Mouse (Mus musculus): ENCODE data around the gene Nutf2. TPM values are rescaled to one million over a fixed set of nuclear protein-coding genes. Genes with fewer than 3 reads are reported as not detected.

The Nutf2 gene
- total RNA-seq, 1 experiment = 242 TPM

DNA sequence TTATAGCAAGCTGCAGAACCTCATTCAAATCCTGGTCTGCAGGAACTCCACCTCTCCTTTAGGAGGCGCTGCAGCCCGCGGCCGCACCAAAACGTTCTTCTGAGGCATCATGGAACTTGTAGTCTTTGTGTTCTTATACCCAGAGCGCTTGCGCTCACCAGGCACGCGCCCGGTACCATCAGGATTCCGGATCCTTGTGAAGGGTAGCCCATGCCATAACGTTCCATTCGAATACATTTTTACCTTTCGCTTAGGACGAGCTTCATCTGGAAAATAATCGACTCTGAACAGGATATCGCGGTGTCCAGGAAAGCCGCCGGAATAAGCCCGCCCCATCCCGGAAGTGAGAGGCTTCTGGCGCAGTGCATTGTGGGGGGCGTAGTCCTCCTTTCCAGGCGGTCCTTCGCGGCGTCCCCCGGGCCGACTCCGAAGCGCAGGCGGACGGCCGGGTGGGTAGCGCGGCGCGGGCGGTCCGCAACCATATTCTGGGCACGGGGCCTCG lies 5.6 kb upstream of the Nutf2 start, which contains the start of gene Thap11:
Thap11 (plus strand) TSS at position 418 of the 502 bp plus-strand sequence.
- in situ Hi-C loops (cut with MboI; ENCODE audit: low sequenced_read_pairs in 2 of 2, unreplicated experiment in 2 of 2) = no loop called here
- peaks cover 6 to 13% of the 10 kb centered on the region in 2 experiments; a peak in 3 of 4 replicates for H3K4me1 ChIP-seq (ENCODE audit: control insufficient read depth in 2 of 2, insufficient read depth in 2 of 2, low read length in 2 of 2, poor library complexity in 1 of 2)
- peak within 1 kb of the TSS; percentile 85 for H3K27ac ChIP-seq (ENCODE audit: insufficient read depth, low read depth, low read length, poor library complexity, severe bottlenecking)

GRCm38 (mm10) chr8:105855248-105856167 lies 4.9 kb upstream of the Nutf2 start:
- no peak for DNase-seq (ENCODE audit: low read depth, low spot score)
- H3K9ac ChIP-seq (ENCODE audit: insufficient read depth, low read depth, low read length, poor library complexity, severe bottlenecking) = peak overlapping the region; percentile 97
- no peak for TF ChIP-seq ZC3H11A (IDR thresholded peaks at IDR 0.05; ENCODE audit: borderline replicate concordance, low read depth, low read length)
- TF ChIP-seq MAFK (IDR thresholded peaks at IDR 0.05; ENCODE audit: insufficient read depth, low read depth, low read length) = no peak
- TF ChIP-seq ZNF384 (IDR thresholded peaks at IDR 0.05; ENCODE audit: low read depth, low read length) = no peak
- no peak for TF ChIP-seq CHD2 (IDR thresholded peaks at IDR 0.05; ENCODE audit: low read depth, low read length)
- TF ChIP-seq HCFC1 (IDR thresholded peaks at IDR 0.05; ENCODE audit: borderline replicate concordance, insufficient read depth, low read length) = no peak
- H3K4me1 ChIP-seq (ENCODE audit: control insufficient read depth in 2 of 2, insufficient read depth in 2 of 2, low read length in 2 of 2, poor library complexity in 1 of 2) = peaks cover 5 to 9% of the 10 kb centered on the region in 2 experiments; a peak in 3 of 4 replicates
- H3K27ac ChIP-seq (ENCODE audit: insufficient read depth, low read depth, low read length, poor library complexity, severe bottlenecking) = no peak overlapping the region
- peak overlapping the region; percentile 91 to 98 for H3K4me3 ChIP-seq (ENCODE audit: insufficient read depth in 1 of 2, low read depth in 1 of 2, low read length in 2 of 2, poor library complexity in 1 of 2, severe bottlenecking in 1 of 2)
- 0 out of 2 replicates have a peak, but pooled peaks cover 3% of the 10 kb centered on the region for H3K36me3 ChIP-seq (ENCODE audit: control insufficient read depth, insufficient read depth, low read length, poor library complexity, severe bottlenecking)
- in situ Hi-C loops (cut with MboI; ENCODE audit: low sequenced_read_pairs in 2 of 2, unreplicated experiment in 2 of 2) = no loop called here
- no peaks in the 10 kb centered on the region for H3K9me3 ChIP-seq (ENCODE audit: control insufficient read depth, insufficient read depth, low read depth, low read length)

More for the DNA sequence above, 5.6 kb upstream of the Nutf2 start, which contains the start of gene Thap11:
- Histone ChIP-seq H3K9ac (ENCODE audit: insufficient read depth, low read depth, low read length, poor library complexity, severe bottlenecking) (peak within 1 kb of the TSS; percentile 97), H3K9me3 (ENCODE audit: control insufficient read depth, insufficient read depth, low read depth, low read length) (no peaks in the 10 kb centered on the region), H3K36me3 (ENCODE audit: control insufficient read depth, insufficient read depth, low read length, poor library complexity, severe bottlenecking) (0 out of 2 replicates have a peak, but pooled peaks cover 3% of the 10 kb centered on the region), H3K4me3 (ENCODE audit: insufficient read depth in 1 of 2, low read depth in 1 of 2, low read length in 2 of 2, poor library complexity in 1 of 2, severe bottlenecking in 1 of 2) (peak within 1 kb of the TSS; percentile 91 to 98)
- DNase-seq (ENCODE audit: low read depth, low spot score) = peak; percentile 88
- TF ChIP-seq CHD2 (IDR thresholded peaks at IDR 0.05; ENCODE audit: low read depth, low read length) (peak; percentile 96), HCFC1 (IDR thresholded peaks at IDR 0.05; ENCODE audit: borderline replicate concordance, insufficient read depth, low read length) (peak; percentile 95), ZC3H11A (IDR thresholded peaks at IDR 0.05; ENCODE audit: borderline replicate concordance, low read depth, low read length) (no peak), ZNF384 (IDR thresholded peaks at IDR 0.05; ENCODE audit: low read depth, low read length) (0 out of 2 replicates have a peak, but pooled peaks have one; percentile 59), MAFK (IDR thresholded peaks at IDR 0.05; ENCODE audit: insufficient read depth, low read depth, low read length) (no peak)

GRCm38 (mm10) chr8:105856168-105856835 lies 4.1 kb upstream of the Nutf2 start:
- H3K4me1 ChIP-seq (ENCODE audit: control insufficient read depth in 2 of 2, insufficient read depth in 2 of 2, low read length in 2 of 2, poor library complexity in 1 of 2) = peaks cover 4 to 7% of the 10 kb centered on the region in 2 experiments; a peak in 3 of 4 replicates
- in situ Hi-C loops (cut with MboI; ENCODE audit: low sequenced_read_pairs in 2 of 2, unreplicated experiment in 2 of 2) = no loop called here
- DNase-seq (ENCODE audit: low read depth, low spot score) = no peak

DNA sequence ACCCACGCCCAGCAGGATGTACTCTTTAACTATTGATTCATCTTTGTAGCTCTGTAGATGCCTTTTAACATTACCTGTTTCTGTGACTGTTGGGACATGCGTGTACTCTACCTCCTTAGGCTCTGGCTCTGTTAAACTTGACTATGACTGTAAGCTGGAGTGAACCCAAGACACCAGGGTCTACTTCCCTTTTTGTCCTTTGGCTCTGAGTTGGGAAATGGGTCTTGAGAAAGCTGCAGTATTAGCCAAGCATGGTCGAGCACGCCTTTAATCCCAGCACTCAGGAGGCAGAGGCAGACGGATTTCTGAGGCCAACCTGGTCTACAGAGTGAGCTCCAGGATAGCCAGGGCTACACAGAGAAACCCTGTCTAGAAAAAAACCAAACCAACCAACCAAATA lies 1.9 kb upstream of the Nutf2 start:
- no peak for DNase-seq (ENCODE audit: low read depth, low spot score)
- Histone ChIP-seq H3K27ac (ENCODE audit: insufficient read depth, low read depth, low read length, poor library complexity, severe bottlenecking) (no peak overlapping the region), H3K4me1 (ENCODE audit: control insufficient read depth in 2 of 2, insufficient read depth in 2 of 2, low read length in 2 of 2, poor library complexity in 1 of 2) (peaks cover 11 to 13% of the 10 kb centered on the region in 2 experiments), H3K9me3 (ENCODE audit: control insufficient read depth, insufficient read depth, low read depth, low read length) (no peaks in the 10 kb centered on the region), H3K36me3 (ENCODE audit: control insufficient read depth, insufficient read depth, low read length, poor library complexity, severe bottlenecking) (0 out of 2 replicates have a peak, but pooled peaks cover 4% of the 10 kb centered on the region), H3K9ac (ENCODE audit: insufficient read depth, low read depth, low read length, poor library complexity, severe bottlenecking) (no peak overlapping the region; the same call in 1 of the 2 replicates), H3K4me3 (ENCODE audit: insufficient read depth in 1 of 2, low read depth in 1 of 2, low read length in 2 of 2, poor library complexity in 1 of 2, severe bottlenecking in 1 of 2) (no peak overlapping the region)
- in situ Hi-C loops (cut with MboI; ENCODE audit: low sequenced_read_pairs in 2 of 2, unreplicated experiment in 2 of 2) = no loop called here
- TF ChIP-seq CHD2 (IDR thresholded peaks at IDR 0.05; ENCODE audit: low read depth, low read length) (no peak), ZC3H11A (IDR thresholded peaks at IDR 0.05; ENCODE audit: borderline replicate concordance, low read depth, low read length) (no peak), ZNF384 (IDR thresholded peaks at IDR 0.05; ENCODE audit: low read depth, low read length) (no peak), HCFC1 (IDR thresholded peaks at IDR 0.05; ENCODE audit: borderline replicate concordance, insufficient read depth, low read length) (no peak), MAFK (IDR thresholded peaks at IDR 0.05; ENCODE audit: insufficient read depth, low read depth, low read length) (no peak)

More at GRCm38 (mm10) chr8:105856168-105856835, 4.1 kb upstream of the Nutf2 start:
- no peaks in the 10 kb centered on the region for H3K9me3 ChIP-seq (ENCODE audit: control insufficient read depth, insufficient read depth, low read depth, low read length)
- H3K4me3 ChIP-seq (ENCODE audit: insufficient read depth in 1 of 2, low read depth in 1 of 2, low read length in 2 of 2, poor library complexity in 1 of 2, severe bottlenecking in 1 of 2) = peak overlapping the region; percentile 91 to 98
- TF ChIP-seq ZC3H11A (IDR thresholded peaks at IDR 0.05; ENCODE audit: borderline replicate concordance, low read depth, low read length) = no peak
- no peak for TF ChIP-seq CHD2 (IDR thresholded peaks at IDR 0.05; ENCODE audit: low read depth, low read length)
- TF ChIP-seq ZNF384 (IDR thresholded peaks at IDR 0.05; ENCODE audit: low read depth, low read length) = no peak
- TF ChIP-seq MAFK (IDR thresholded peaks at IDR 0.05; ENCODE audit: insufficient read depth, low read depth, low read length) = no peak
- no peak for TF ChIP-seq HCFC1 (IDR thresholded peaks at IDR 0.05; ENCODE audit: borderline replicate concordance, insufficient read depth, low read length)
- no peak overlapping the region for H3K27ac ChIP-seq (ENCODE audit: insufficient read depth, low read depth, low read length, poor library complexity, severe bottlenecking)
- peak overlapping the region; percentile 97 for H3K9ac ChIP-seq (ENCODE audit: insufficient read depth, low read depth, low read length, poor library complexity, severe bottlenecking)
- H3K36me3 ChIP-seq (ENCODE audit: control insufficient read depth, insufficient read depth, low read length, poor library complexity, severe bottlenecking) = 0 out of 2 replicates have a peak, but pooled peaks cover 3% of the 10 kb centered on the region

Measured in ES-E14 (cell line).